Mouse (Mus musculus) heart, adult 2 months (tissue): Measurements from ENCODE around the gene Tmem94. TPM values are rescaled to one million over a fixed set of nuclear protein-coding genes. Genes with fewer than 3 reads are reported as not detected.

Experiments used
- DNase-seq, 2 experiments: peaks; one replicate each; pipeline ENCODE4 v3.0.0; 2021
- H3K27ac ChIP-seq: fragments of 200-600 bp; 2 replicates; pipeline ENCODE4 v1.8.1; 2022
- H3K27me3 ChIP-seq: fragments of 200-500 bp; 2 replicates; pipeline ENCODE4 v1.6.1; 2012; ENCODE audit warnings: mild to moderate bottlenecking, low read length, inconsistent platforms, mixed read lengths; ENCODE audit not compliant: control insufficient read depth, insufficient read depth
- H3K36me3 ChIP-seq: fragments of 200-500 bp; 2 replicates; pipeline ENCODE4 v1.6.1; 2012; ENCODE audit warnings: low read length, inconsistent platforms; ENCODE audit not compliant: control insufficient read depth, insufficient read depth
- H3K4me1 ChIP-seq: fragments of 200-500 bp; 2 replicates; pipeline ENCODE4 v1.6.1; 2011; ENCODE audit warnings: low read length; ENCODE audit not compliant: control insufficient read depth, insufficient read depth
- H3K4me3 ChIP-seq: fragments of 200-600 bp; 2 replicates; pipeline ENCODE4 v1.8.1; 2022
- H3K79me2 ChIP-seq: fragments of 200-500 bp; replicated peaks from 2 replicates; pipeline ENCODE4 v1.6.1; 2012; ENCODE audit warnings: mild to moderate bottlenecking, inconsistent platforms, low read length, moderate library complexity, mixed read lengths; ENCODE audit not compliant: control insufficient read depth, insufficient read depth
- H3K9ac ChIP-seq: fragments of 200-500 bp; 2 replicates; pipeline ENCODE4 v1.6.1; 2012; ENCODE audit warnings: low read depth, mild to moderate bottlenecking, control low read depth, inconsistent platforms, low read length, mixed read lengths
- CTCF ChIP-seq: fragments of 200-600 bp; IDR thresholded peaks from 2 replicates; pipeline ENCODE4 v1.8.1; 2022; ENCODE audit warnings: antibody characterized with exemption, mild to moderate bottlenecking, moderate library complexity
- EP300 ChIP-seq: fragments of 200-500 bp; IDR thresholded peaks from 2 replicates; pipeline ENCODE4 v1.6.1; 2011; ENCODE audit warnings: low read depth, low read length, control low read depth; ENCODE audit not compliant: insufficient read depth
- POLR2A ChIP-seq: fragments of 200-500 bp; IDR thresholded peaks from 2 replicates; pipeline ENCODE4 v1.6.1; 2011; ENCODE audit warnings: mild to moderate bottlenecking, low read depth, low read length, control low read depth; ENCODE audit not compliant: insufficient read depth
- WGBS: fragments of 180-500 bp; shearing (Covaris S2); methylation state at CpG from one replicate; pipeline ENCODE4 v1.1.7; 2018; 5-methylcytosine and 5-hydroxymethylcytosine counted together
- intact Hi-C: fragments of 180-260 bp; cut with DNase I; formaldehyde crosslinking; loops from one replicate; pipeline ENCODE4 v1.15.1; 2025
- polyA plus RNA-seq: library from polyadenylated mRNA; depleted of rRNA; stranded (reverse); fragments of >200 nt; gene quantifications from 2 replicates; pipeline ENCODE4 v1.2.3, GENCODE M21; 2012
- total RNA-seq, 2 experiments: library from RNA; stranded (reverse); gene quantifications; 2 replicates each; pipeline ENCODE4 v1.2.3; 2021

Gene Tmem94
- total and polyA plus RNA-seq, 3 experiments, result 99.5 to 125 (median 103) TPM

GRCm38 (mm10) chr11:115806154-115806553, 40.9 kb downstream of the Tmem94 start:
- TF ChIP-seq EP300, result 0 out of 2 replicates have a peak, but pooled peaks have one; percentile 37
- TF ChIP-seq CTCF, result no peak
- TF ChIP-seq POLR2A, result 0 out of 2 replicates have a peak, but pooled peaks have one; percentile 13
- Histone ChIP-seq H3K4me1 (peaks cover 23% of the 10 kb centered on the region), H3K9ac (0 out of 2 replicates have a peak overlapping the region, but pooled peaks have one; percentile 23), H3K27me3 (no peaks in the 10 kb centered on the region), H3K4me3 (peak overlapping the region; percentile 10; the same call in 1 of the 2 replicates), H3K27ac (peak overlapping the region; percentile 94), H3K79me2 (peaks cover 3% of the 10 kb centered on the region; the same call in 1 of the 2 replicates), H3K36me3 (peaks cover 9% of the 10 kb centered on the region)
- 60% methylated on average over 10 of the region's 10 CpGs for WGBS
- peak; percentile 59 to 60 for DNase-seq
- intact Hi-C loops, result no loop called here

GRCm38 (mm10) chr11:115807306-115807705, 42.1 kb downstream of the Tmem94 start:
- H3K36me3 ChIP-seq, result peaks cover 9% of the 10 kb centered on the region
- H3K79me2 ChIP-seq, result peaks cover 3% of the 10 kb centered on the region; the same call in 1 of the 2 replicates
- peaks cover 23% of the 10 kb centered on the region for H3K4me1 ChIP-seq
- H3K4me3 ChIP-seq, result no peak overlapping the region
- intact Hi-C loops, result no loop called here
- peak overlapping the region; percentile 94 for H3K27ac ChIP-seq
- no peak for TF ChIP-seq POLR2A
- no peak for TF ChIP-seq CTCF
- TF ChIP-seq EP300, result no peak
- WGBS, result 76% methylated on average over 6 of the region's 6 CpGs
- H3K9ac ChIP-seq, result peak overlapping the region; percentile 7; the same call in 1 of the 2 replicates
- no peaks in the 10 kb centered on the region for H3K27me3 ChIP-seq
- DNase-seq, result no peak

- Histone ChIP-seq H3K27ac (peak overlapping the region; percentile 94), H3K4me3 (peak overlapping the region; percentile 39), H3K27me3 (no peaks in the 10 kb centered on the region), H3K79me2 (peaks cover 4% of the 10 kb centered on the region; the same call in 1 of the 2 replicates), H3K9ac (peak overlapping the region; percentile 47), H3K4me1 (peaks cover 23% of the 10 kb centered on the region), H3K36me3 (peaks cover 9% of the 10 kb centered on the region)
- intact Hi-C loops, result no loop called here
- peak in 1 of 2 experiments; percentile 46 for DNase-seq
- WGBS, result 57% methylated on average over 11 of the region's 11 CpGs
- no peak for TF ChIP-seq EP300
- no peak for TF ChIP-seq POLR2A
- no peak for TF ChIP-seq CTCF
Measured at GRCm38 (mm10) chr11:115807971-115808370, 42.7 kb downstream of the Tmem94 start.

GRCm38 (mm10) chr11:115808696-115809310, 43.6 kb downstream of the Tmem94 start:
- peaks cover 9% of the 10 kb centered on the region for H3K36me3 ChIP-seq

GRCm38 (mm10) chr11:115809311-115809781, 44.1 kb downstream of the Tmem94 start:
- Histone ChIP-seq H3K36me3 (peaks cover 9% of the 10 kb centered on the region), H3K79me2 (peaks cover 4% of the 10 kb centered on the region; the same call in 1 of the 2 replicates), H3K4me1 (peaks cover 20% of the 10 kb centered on the region), H3K27ac (peak overlapping the region; percentile 94), H3K27me3 (no peaks in the 10 kb centered on the region), H3K9ac (peak overlapping the region; percentile 78), H3K4me3 (peak overlapping the region; percentile 95)
- intact Hi-C loops, result loop anchor here (1.0 kb wide), 1 partner anchor 30 kb away; no protein-coding TSS in a partner anchor
- TF ChIP-seq EP300 (peak; percentile 68; the same call in 1 of the 2 replicates), CTCF (peak; percentile 53), POLR2A (peak; percentile 73)
- DNase-seq, result peak; percentile 74 to 83
- 22% methylated on average over 8 of the region's 8 CpGs for WGBS

More at GRCm38 (mm10) chr11:115808696-115809310, 43.6 kb downstream of the Tmem94 start:
- Histone ChIP-seq H3K27ac (peak overlapping the region; percentile 94), H3K4me3 (peak overlapping the region; percentile 39), H3K79me2 (peaks cover 4% of the 10 kb centered on the region; the same call in 1 of the 2 replicates), H3K9ac (peak overlapping the region; percentile 47), H3K4me1 (peaks cover 20% of the 10 kb centered on the region), H3K27me3 (no peaks in the 10 kb centered on the region)
- 17% methylated on average over 10 of the region's 10 CpGs for WGBS
- TF ChIP-seq CTCF (no peak), POLR2A (no peak), EP300 (no peak)
- DNase-seq, result peak; percentile 65 to 70
- intact Hi-C loops, result loop anchor here (1.0 kb wide), 1 partner anchor 30 kb away; no protein-coding TSS in a partner anchor

GRCm38 (mm10) chr11:115810377-115810776, 45.1 kb downstream of the Tmem94 start:
- H3K4me3 ChIP-seq, result peak overlapping the region; percentile 95
- 28% methylated on average over 14 of the region's 14 CpGs for WGBS
- peaks cover 20% of the 10 kb centered on the region for H3K4me1 ChIP-seq
- H3K27me3 ChIP-seq, result no peaks in the 10 kb centered on the region
- DNase-seq, result peak; percentile 75 to 76
- H3K9ac ChIP-seq, result peak overlapping the region; percentile 78
- intact Hi-C loops, result loop anchor here (5.0 kb wide), 1 partner anchor 163 kb away; no protein-coding TSS in a partner anchor
- peaks cover 9% of the 10 kb centered on the region for H3K36me3 ChIP-seq
- H3K27ac ChIP-seq, result peak overlapping the region; percentile 94
- TF ChIP-seq EP300 (0 out of 2 replicates have a peak, but pooled peaks have one; percentile 22), CTCF (no peak), POLR2A (peak; percentile 63)
- H3K79me2 ChIP-seq, result peaks cover 4% of the 10 kb centered on the region; the same call in 1 of the 2 replicates
